Mouse (Mus musculus): ENCODE data around the gene Atraid.
A peak's percentile ranks its signal among the peaks of the same experiment; 100 is the strongest.

The Atraid gene

GRCm38 (mm10) chr5:31094799-31095691 lies 46.9 kb downstream of the Atraid start:
- DNase-seq (ENCODE audit: low read depth, low spot score) = peak; percentile 80

DNA sequence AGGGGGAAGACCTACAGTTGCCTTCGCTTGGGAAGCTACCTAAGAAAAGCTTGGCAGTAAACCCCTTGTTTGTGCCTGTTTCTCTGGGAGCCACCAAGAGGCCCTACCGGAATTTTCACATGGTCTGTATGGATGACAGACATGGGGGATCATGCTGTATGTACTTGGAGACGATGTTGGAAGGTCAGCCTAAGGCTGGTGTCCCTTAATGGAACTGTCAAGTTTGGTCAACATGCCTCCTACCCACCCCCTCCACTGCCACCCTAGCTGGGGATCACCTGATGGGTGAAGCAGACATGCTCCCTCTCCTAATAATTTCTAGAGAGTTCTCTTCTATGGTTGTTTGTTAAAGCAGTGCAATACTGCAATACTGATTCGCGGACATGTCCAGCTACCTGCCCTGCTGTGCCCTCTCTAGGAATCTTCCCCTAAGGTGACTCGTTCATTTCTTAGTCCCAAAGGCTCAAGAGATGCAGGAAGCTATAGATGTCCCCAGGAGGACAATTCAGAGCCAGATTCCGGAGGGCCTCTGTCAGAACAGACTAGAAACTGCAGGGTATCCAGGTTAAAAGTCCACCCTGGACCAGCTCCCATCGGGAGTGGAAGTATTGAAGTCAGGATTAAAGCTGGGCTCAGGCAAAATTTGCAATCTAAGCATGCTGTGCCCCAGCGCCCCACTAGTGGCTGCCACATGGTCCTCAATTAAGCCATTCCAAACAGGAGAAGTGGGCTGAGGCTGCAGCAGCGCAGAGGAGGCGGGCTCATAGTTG lies 47.8 kb downstream of the Atraid start:
- DNase-seq (ENCODE audit: low read depth, low spot score) = no peak

Measured in CD4-positive helper T cell, adult 2 months (primary cell).